Mouse (Mus musculus) layer of hippocampus, adult 2 months (tissue): ENCODE measurements around the gene Szrd1. TPM values are rescaled to one million over a fixed set of nuclear protein-coding genes. Genes with fewer than 3 reads are reported as not detected.
A peak's percentile ranks its signal among the peaks of the same experiment; 100 is the strongest.

Experiments
- DNase-seq, 2 experiments: peaks; one replicate each; pipeline ENCODE4 v3.0.0; 2022; ENCODE audit warnings: low spot score in 2 of 2
- H3K27ac ChIP-seq: fragments of 200-600 bp; 2 replicates; pipeline ENCODE4 v1.8.1; 2022
- H3K4me3 ChIP-seq: fragments of 200-600 bp; 2 replicates; pipeline ENCODE4 v1.8.1; 2022; ENCODE audit warnings: mild to moderate bottlenecking
- CTCF ChIP-seq: fragments of 200-600 bp; conservative IDR thresholded peaks from 2 replicates; pipeline ENCODE4 v1.8.1; 2022; ENCODE audit warnings: antibody characterized with exemption, mild to moderate bottlenecking, moderate library complexity
- total RNA-seq, 2 experiments: library from RNA; stranded (reverse); gene quantifications; 2 replicates each; pipeline ENCODE4 v1.2.3; 2021

The Szrd1 gene
- total RNA-seq, 2 experiments from 2014 or later: 49.7 to 54.3 TPM

- Histone ChIP-seq H3K4me3 (no peak overlapping the region), H3K27ac (no peak overlapping the region)
- no peak for TF ChIP-seq CTCF
- no peak for DNase-seq
Measured at GRCm38 (mm10) chr4:141066709-141067515, 72.7 kb downstream of the Szrd1 start.

- TF ChIP-seq CTCF: peak; percentile 95
- H3K27ac ChIP-seq: no peak overlapping the region
- no peak overlapping the region for H3K4me3 ChIP-seq
- DNase-seq: peak; percentile 80 to 83
Measured at GRCm38 (mm10) chr4:141065123-141065522, 74.5 kb downstream of the Szrd1 start.

GRCm38 (mm10) chr4:141064104-141064659, 75.4 kb downstream of the Szrd1 start:
- H3K27ac ChIP-seq: no peak overlapping the region
- H3K4me3 ChIP-seq: no peak overlapping the region
- no peak for DNase-seq
- TF ChIP-seq CTCF: no peak

Other genes starting within 250 kb of the Szrd1 start
- 10 to 100 TPM; 20.2 to 26.5 TPM for gene Padi2, start 233.4 kb downstream of the Szrd1 start, total RNA-seq
- 100 to 1,000 TPM; 170 to 183 TPM for gene Sdhb, start 178.6 kb downstream of the Szrd1 start, total RNA-seq
- 100 to 1,000 TPM; 155 to 162 TPM for gene Atp13a2, start 152.9 kb downstream of the Szrd1 start, total RNA-seq
- gene Mfap2, start 129.4 kb downstream of the Szrd1 start, total RNA-seq: 1 to 10 TPM; 4.5 to 6.9 TPM
- 10 to 100 TPM; 83.1 to 89.8 TPM for gene Crocc, start 79.2 kb downstream of the Szrd1 start, total RNA-seq
- 10 to 100 TPM; 41.6 to 42.2 TPM for gene Necap2, start 61.4 kb downstream of the Szrd1 start, total RNA-seq
- not detected for gene Spata21, start 51.4 kb downstream of the Szrd1 start, total RNA-seq
- gene Fbxo42, start 8.1 kb upstream of the Szrd1 start, total RNA-seq: 10 to 100 TPM; 21.2 to 22.8 TPM
- 1 to 10 TPM; 2.5 to 5.4 TPM for gene Rsg1, start 74.2 kb upstream of the Szrd1 start, total RNA-seq
- 10 to 100 TPM; 15.5 to 16.2 TPM for gene Arhgef19, start 99.7 kb upstream of the Szrd1 start, total RNA-seq
- gene Epha2, start 161.5 kb upstream of the Szrd1 start, total RNA-seq: 1 to 10 TPM in 1 of 2 experiments, under 1 TPM in 1; 0.86 to 1.3 TPM
- gene Fam131c, start 228.4 kb upstream of the Szrd1 start, total RNA-seq: 1 to 10 TPM; 2.5 to 2.6 TPM